Mouse (Mus musculus): ENCODE measurements around the gene Scube1. TPM values are rescaled to one million over a fixed set of nuclear protein-coding genes. Genes with fewer than 3 reads are reported as not detected.
A peak's percentile ranks its signal among the peaks of the same experiment; 100 is the strongest.

Scube1 gene
- polyA plus RNA-seq, 1 experiment from 2014 or later, result 23.6 TPM

DNA sequence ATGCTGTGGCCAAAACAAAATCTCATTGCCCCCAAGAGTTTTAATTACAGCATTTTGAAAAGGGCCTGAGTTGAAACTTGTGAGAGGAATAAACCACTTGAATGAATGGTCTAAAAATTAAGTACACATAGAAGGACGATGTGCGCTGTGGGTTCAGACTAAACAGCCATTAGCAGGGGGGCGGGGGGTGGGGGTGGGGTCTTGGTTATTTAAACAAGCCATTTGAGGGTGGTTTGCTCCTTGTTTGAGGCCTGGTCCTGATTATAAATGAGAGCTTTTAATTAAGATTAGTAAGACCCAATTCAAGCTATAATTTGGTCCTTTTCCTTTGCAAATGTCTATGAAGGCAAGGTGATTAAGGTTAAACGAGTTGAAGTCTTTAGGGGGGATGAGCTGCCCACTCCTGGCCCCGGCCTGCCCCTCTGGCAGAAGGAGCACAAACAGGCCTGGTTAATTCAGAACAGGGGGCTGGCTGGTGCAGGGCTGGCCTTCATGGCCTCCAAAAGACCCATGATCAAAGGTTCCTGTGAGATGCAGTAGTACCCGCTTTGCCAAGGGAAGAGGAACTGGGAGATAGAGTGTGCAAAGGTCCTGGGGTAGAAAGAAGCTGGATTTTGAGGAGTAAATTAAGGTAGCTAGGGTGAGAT is 9.1 kb downstream of the Scube1 start:
- 15% methylated on average over 6 of the region's 6 CpGs for WGBS
- H3K36me3 ChIP-seq (ENCODE audit: control insufficient read depth, insufficient read depth), result no peaks in the 10 kb centered on the region
- no peak overlapping the region for H3K4me3 ChIP-seq (replicated peaks; ENCODE audit: low read length)
- H3K9me3 ChIP-seq (ENCODE audit: control insufficient read depth, low read length), result no peaks in the 10 kb centered on the region
- no peak for ATAC-seq
- H3K27ac ChIP-seq (ENCODE audit: low read length), result no peak overlapping the region
- H3K4me1 ChIP-seq (replicated peaks; ENCODE audit: control insufficient read depth, insufficient read depth, low read length), result peaks cover 6% of the 10 kb centered on the region; the same call in 1 of the 2 replicates
- H3K27me3 ChIP-seq (replicated peaks; ENCODE audit: control insufficient read depth, insufficient read depth, low read length), result no peaks in the 10 kb centered on the region
- H3K9ac ChIP-seq (replicated peaks; ENCODE audit: low read depth, low read length), result no peak overlapping the region
- no peak overlapping the region for H3K4me2 ChIP-seq (ENCODE audit: low read length)

DNA sequence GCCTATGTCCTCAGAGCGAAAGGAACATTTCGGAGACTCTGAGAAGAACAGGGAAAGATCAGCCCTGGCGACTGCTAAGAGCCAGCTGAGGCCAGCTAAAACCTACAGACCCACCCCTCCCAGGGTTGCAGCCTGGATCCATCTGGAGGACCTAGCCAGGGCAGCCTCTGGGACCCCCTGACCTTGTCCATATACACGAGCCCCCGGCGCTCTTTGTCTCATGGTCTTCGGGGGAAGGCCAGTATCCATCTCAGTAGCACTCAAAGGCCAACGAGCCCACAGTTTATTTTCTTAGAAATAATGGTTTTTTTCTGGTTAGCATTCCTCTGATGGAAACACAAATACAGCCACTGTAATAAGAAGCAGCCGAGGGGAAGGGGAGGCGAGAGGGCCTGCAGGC is 12.0 kb downstream of the Scube1 start:
- Histone ChIP-seq H3K9me3 (ENCODE audit: control insufficient read depth, low read length) (no peaks in the 10 kb centered on the region), H3K4me1 (replicated peaks; ENCODE audit: control insufficient read depth, insufficient read depth, low read length) (peaks cover 16% of the 10 kb centered on the region; the same call in 1 of the 2 replicates), H3K36me3 (ENCODE audit: control insufficient read depth, insufficient read depth) (no peaks in the 10 kb centered on the region), H3K4me2 (ENCODE audit: low read length) (no peak overlapping the region), H3K9ac (replicated peaks; ENCODE audit: low read depth, low read length) (no peak overlapping the region), H3K27me3 (replicated peaks; ENCODE audit: control insufficient read depth, insufficient read depth, low read length) (no peaks in the 10 kb centered on the region), H3K4me3 (replicated peaks; ENCODE audit: low read length) (no peak overlapping the region), H3K27ac (ENCODE audit: low read length) (no peak overlapping the region)
- ATAC-seq, result no peak
- 81% methylated on average over 10 of the region's 10 CpGs for WGBS

DNA sequence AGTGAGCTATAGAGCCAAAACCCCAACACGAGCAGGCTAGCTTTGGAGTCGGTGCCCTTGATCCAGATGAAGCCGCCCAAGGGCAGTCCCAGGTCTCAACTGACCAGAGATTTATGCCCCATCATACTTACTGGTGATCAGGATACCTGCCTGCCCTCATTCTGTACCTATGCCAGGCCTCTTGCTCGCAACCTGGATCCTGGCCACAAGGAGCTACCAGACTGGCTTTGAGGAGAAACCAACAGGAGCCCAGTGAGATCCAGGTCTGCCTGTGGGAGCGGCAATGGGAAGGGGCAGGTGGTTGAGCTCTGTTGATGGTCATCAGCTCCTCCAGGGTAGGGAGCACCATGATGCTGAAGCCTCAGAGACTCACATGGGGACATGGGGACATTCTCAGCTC is 12.5 kb downstream of the Scube1 start:
- H3K9ac ChIP-seq (replicated peaks; ENCODE audit: low read depth, low read length), result no peak overlapping the region
- H3K27ac ChIP-seq (ENCODE audit: low read length), result no peak overlapping the region
- peaks cover 16% of the 10 kb centered on the region; the same call in 1 of the 2 replicates for H3K4me1 ChIP-seq (replicated peaks; ENCODE audit: control insufficient read depth, insufficient read depth, low read length)
- no peak overlapping the region for H3K4me2 ChIP-seq (ENCODE audit: low read length)
- 94% methylated on average over 5 of the region's 5 CpGs for WGBS
- no peak for ATAC-seq
- no peaks in the 10 kb centered on the region for H3K27me3 ChIP-seq (replicated peaks; ENCODE audit: control insufficient read depth, insufficient read depth, low read length)
- H3K4me3 ChIP-seq (replicated peaks; ENCODE audit: low read length), result no peak overlapping the region
- no peaks in the 10 kb centered on the region for H3K36me3 ChIP-seq (ENCODE audit: control insufficient read depth, insufficient read depth)
- H3K9me3 ChIP-seq (ENCODE audit: control insufficient read depth, low read length), result no peaks in the 10 kb centered on the region

DNA sequence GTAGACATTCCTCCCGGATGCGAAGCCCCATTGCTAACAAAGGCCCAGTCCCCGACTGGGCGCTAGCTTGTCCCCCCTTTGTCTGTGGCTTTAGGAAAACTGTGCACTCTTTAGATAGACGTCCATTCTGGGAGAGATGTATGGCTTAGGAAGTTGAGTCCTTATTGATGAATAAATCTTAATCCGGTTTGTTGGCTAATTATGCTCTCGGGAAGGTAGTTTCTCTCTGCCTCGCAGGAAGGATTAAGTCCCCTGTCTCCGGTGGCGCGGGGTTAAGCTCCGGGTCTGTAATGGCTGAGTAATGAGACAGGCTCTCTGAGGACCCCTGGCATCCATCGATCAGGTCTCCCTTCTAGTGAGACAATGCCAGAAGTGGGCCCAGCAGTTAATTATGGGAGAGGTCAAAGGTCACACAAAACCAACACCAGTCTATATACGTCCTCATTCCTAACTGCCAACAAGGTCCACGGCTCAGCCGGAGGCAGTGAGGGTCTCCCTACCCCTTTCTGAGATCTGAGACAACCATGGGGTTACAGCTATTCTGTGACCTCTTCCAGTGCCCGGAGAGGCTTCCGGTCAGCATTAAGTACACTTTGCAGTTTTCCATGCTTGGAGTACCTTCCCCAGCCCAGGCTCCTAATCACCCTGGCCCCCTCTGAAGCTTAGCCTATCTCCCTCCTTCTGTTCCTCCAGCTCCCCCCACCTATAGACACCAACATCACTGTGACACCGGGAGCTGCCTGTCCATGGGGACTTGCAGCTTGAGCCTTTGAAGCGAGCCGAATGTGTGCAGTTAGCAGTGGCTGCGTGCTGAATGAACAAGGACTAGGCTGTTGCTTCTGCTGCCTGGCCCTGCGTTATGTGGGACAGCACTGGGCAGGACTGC is 14.7 kb downstream of the Scube1 start:
- no peaks in the 10 kb centered on the region for H3K36me3 ChIP-seq (ENCODE audit: control insufficient read depth, insufficient read depth)
- no peak overlapping the region for H3K9ac ChIP-seq (replicated peaks; ENCODE audit: low read depth, low read length)
- H3K4me3 ChIP-seq (replicated peaks; ENCODE audit: low read length), result no peak overlapping the region
- no peak overlapping the region for H3K4me2 ChIP-seq (ENCODE audit: low read length)
- H3K9me3 ChIP-seq (ENCODE audit: control insufficient read depth, low read length), result no peaks in the 10 kb centered on the region
- no peak for ATAC-seq
- H3K27me3 ChIP-seq (replicated peaks; ENCODE audit: control insufficient read depth, insufficient read depth, low read length), result no peaks in the 10 kb centered on the region
- WGBS, result 21% methylated on average over 23 of the region's 23 CpGs
- no peak overlapping the region for H3K27ac ChIP-seq (ENCODE audit: low read length)
- H3K4me1 ChIP-seq (replicated peaks; ENCODE audit: control insufficient read depth, insufficient read depth, low read length), result peaks cover 27% of the 10 kb centered on the region

DNA sequence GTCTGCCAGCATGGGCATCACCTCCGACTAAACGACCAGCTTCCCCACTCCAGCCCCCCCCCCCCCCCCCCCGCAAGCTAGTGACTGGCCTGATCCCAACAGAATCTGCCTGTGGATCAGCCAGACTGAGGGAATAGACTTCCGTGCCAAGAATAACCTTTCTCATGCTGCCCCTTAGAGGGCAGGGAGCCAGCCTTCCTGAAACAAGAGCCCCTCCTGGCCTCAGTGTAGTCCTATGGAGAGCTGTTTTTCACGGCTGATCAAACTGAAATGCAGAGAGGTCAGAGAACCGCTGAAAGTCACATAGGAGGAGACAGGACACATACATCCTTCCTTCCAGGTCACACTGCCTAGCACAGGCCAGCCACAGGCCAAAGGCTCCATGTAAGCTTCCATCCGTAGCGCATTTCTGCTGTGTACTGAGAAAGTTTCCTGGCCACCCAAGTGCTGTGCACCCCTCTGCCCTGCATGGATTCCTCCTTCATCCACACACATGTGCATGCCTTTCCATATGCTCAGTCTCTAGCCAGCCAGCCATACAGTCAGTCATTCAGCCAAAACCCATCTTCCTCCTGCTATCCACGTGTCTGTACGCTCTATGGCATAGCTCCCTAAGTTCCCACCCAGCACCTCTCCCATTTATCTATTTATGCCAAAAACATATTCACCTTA is 18.2 kb downstream of the Scube1 start:
- Histone ChIP-seq H3K36me3 (ENCODE audit: control insufficient read depth, insufficient read depth) (no peaks in the 10 kb centered on the region), H3K9me3 (ENCODE audit: control insufficient read depth, low read length) (no peaks in the 10 kb centered on the region), H3K27ac (ENCODE audit: low read length) (no peak overlapping the region), H3K4me1 (replicated peaks; ENCODE audit: control insufficient read depth, insufficient read depth, low read length) (peaks cover 24% of the 10 kb centered on the region), H3K4me3 (replicated peaks; ENCODE audit: low read length) (no peak overlapping the region), H3K9ac (replicated peaks; ENCODE audit: low read depth, low read length) (no peak overlapping the region), H3K27me3 (replicated peaks; ENCODE audit: control insufficient read depth, insufficient read depth, low read length) (no peaks in the 10 kb centered on the region), H3K4me2 (ENCODE audit: low read length) (no peak overlapping the region)
- peak; percentile 33; the same call in 1 of the 2 replicates for ATAC-seq
- 24% methylated on average over 8 of the region's 10 CpGs for WGBS

DNA sequence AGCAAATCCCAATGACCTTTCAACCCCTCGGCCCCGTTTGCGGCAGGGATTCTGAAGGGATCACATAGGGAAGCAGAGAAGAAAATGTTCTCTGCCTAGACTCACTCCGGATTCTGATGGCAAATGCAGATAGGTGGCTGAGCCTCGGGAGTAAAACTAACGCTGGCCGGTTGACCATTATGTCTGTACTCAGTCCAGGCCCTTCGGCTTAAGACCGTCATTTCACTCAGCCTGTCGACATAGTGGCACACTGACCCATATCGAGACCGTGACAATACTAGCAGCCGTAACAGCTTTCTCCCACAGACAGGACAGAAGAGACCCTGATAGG is 24.3 kb downstream of the Scube1 start:
- no peak overlapping the region for H3K4me2 ChIP-seq (ENCODE audit: low read length)
- H3K27me3 ChIP-seq (replicated peaks; ENCODE audit: control insufficient read depth, insufficient read depth, low read length), result no peaks in the 10 kb centered on the region
- H3K4me1 ChIP-seq (replicated peaks; ENCODE audit: control insufficient read depth, insufficient read depth, low read length), result peaks cover 21% of the 10 kb centered on the region
- no peaks in the 10 kb centered on the region for H3K9me3 ChIP-seq (ENCODE audit: control insufficient read depth, low read length)
- H3K9ac ChIP-seq (replicated peaks; ENCODE audit: low read depth, low read length), result peak overlapping the region; percentile 34; the same call in 1 of the 2 replicates
- 44% methylated on average over 13 of the region's 13 CpGs for WGBS
- ATAC-seq, result no peak
- H3K4me3 ChIP-seq (replicated peaks; ENCODE audit: low read length), result no peak overlapping the region
- H3K36me3 ChIP-seq (ENCODE audit: control insufficient read depth, insufficient read depth), result no peaks in the 10 kb centered on the region
- H3K27ac ChIP-seq (ENCODE audit: low read length), result no peak overlapping the region

DNA sequence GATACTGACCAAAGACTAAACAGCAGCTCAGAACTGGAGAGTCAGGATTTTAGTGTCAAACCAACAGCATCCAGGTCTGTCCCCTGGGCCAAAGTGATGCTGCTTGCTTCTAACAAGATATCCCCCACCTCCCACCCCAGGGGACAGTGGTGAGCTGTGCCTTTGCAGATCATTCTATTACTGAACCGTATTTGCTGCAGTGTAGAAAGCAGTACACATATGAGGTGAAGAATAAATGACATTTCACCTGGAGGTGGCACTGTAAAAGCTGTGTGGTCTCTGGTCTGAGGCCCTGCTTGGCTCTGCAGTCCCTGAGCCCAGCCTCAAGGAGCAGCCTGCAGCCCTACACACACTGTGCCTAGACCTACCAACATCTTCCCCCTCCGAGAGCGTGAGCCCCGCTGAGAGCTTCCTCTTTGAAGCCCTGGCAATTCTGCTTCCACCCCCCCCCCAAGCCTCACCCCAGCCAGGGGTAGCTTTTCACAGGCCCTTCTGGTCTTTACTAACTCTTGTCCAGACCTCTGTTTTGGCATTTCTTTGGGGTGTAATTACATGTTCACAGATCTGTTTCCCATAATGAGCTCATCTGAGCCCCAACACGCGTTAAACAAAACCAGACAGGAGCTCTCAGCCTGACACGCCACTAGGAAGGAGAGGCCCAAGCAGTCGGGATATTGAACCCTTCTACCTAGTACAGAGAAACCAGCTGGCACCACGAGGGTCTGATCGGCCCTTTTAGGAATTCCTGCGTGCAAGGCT is 24.8 kb downstream of the Scube1 start:
- WGBS, result 9% methylated on average over 11 of the region's 11 CpGs
- no peak overlapping the region for H3K27ac ChIP-seq (ENCODE audit: low read length)
- no peak overlapping the region for H3K4me3 ChIP-seq (replicated peaks; ENCODE audit: low read length)
- no peak overlapping the region for H3K4me2 ChIP-seq (ENCODE audit: low read length)
- ATAC-seq, result no peak
- H3K9me3 ChIP-seq (ENCODE audit: control insufficient read depth, low read length), result no peaks in the 10 kb centered on the region
- H3K27me3 ChIP-seq (replicated peaks; ENCODE audit: control insufficient read depth, insufficient read depth, low read length), result no peaks in the 10 kb centered on the region
- peaks cover 21% of the 10 kb centered on the region for H3K4me1 ChIP-seq (replicated peaks; ENCODE audit: control insufficient read depth, insufficient read depth, low read length)
- H3K9ac ChIP-seq (replicated peaks; ENCODE audit: low read depth, low read length), result peak overlapping the region; percentile 34; the same call in 1 of the 2 replicates
- H3K36me3 ChIP-seq (ENCODE audit: control insufficient read depth, insufficient read depth), result no peaks in the 10 kb centered on the region

DNA sequence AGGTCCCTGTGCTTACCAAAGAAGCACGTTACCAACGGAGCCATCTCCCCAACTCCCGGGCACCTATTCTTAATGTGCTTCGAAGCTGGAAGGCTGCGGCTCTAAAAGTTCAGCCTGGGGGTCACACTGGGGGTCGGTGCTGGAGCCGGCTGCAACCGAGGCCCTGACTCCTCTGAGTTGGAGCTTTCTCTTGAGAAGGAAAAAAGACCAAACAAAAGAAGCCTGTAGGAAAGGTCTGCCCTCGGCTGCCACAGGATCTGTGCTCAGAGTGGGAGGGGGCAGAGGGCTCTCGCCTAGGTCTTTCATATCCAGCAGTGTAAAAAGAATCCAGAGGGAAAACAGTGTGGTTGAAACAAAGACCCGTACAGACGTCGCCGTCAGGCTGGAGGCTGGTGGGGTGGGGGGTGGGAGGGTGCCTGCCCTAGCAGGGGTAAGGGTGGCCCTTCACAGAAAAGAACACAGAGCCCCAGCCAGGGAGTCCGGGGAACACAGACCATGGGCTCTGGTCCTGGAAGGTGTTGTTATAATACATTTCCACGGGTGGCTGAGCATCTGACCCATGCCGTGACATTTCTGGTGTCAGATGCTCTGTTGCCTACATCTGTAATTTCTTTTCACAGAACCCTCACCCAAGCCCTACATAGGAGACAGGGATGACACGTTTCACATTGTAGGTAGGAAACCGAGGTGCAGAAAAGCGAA is 25.5 kb downstream of the Scube1 start:
- no peaks in the 10 kb centered on the region for H3K36me3 ChIP-seq (ENCODE audit: control insufficient read depth, insufficient read depth)
- H3K9ac ChIP-seq (replicated peaks; ENCODE audit: low read depth, low read length), result peak overlapping the region; percentile 34; the same call in 1 of the 2 replicates
- WGBS, result 17% methylated on average over 20 of the region's 20 CpGs
- H3K4me2 ChIP-seq (ENCODE audit: low read length), result no peak overlapping the region
- H3K27ac ChIP-seq (ENCODE audit: low read length), result no peak overlapping the region
- ATAC-seq, result no peak
- H3K9me3 ChIP-seq (ENCODE audit: control insufficient read depth, low read length), result no peaks in the 10 kb centered on the region
- peaks cover 21% of the 10 kb centered on the region for H3K4me1 ChIP-seq (replicated peaks; ENCODE audit: control insufficient read depth, insufficient read depth, low read length)
- no peak overlapping the region for H3K4me3 ChIP-seq (replicated peaks; ENCODE audit: low read length)
- no peaks in the 10 kb centered on the region for H3K27me3 ChIP-seq (replicated peaks; ENCODE audit: control insufficient read depth, insufficient read depth, low read length)

Measured in forebrain, embryonic 16.5 days (tissue).